Mouse (Mus musculus) ES-E14 (cell line): Measurements from ENCODE around the gene Tmem72. TPM values are rescaled to one million over a fixed set of nuclear protein-coding genes. Genes with fewer than 3 reads are reported as not detected.
A peak's percentile ranks its signal among the peaks of the same experiment; 100 is the strongest.

Source experiments
- DNase-seq: peaks from one replicate; pipeline ENCODE4 v3.0.0-alpha.2; 2013; ENCODE audit warnings: low read depth, low spot score
- H3K27ac ChIP-seq: 2 replicates; pipeline ENCODE4 v1.5.1; 2012; ENCODE audit warnings: low read depth, mild to moderate bottlenecking, low read length, moderate library complexity, mixed read lengths; ENCODE audit not compliant: poor library complexity, insufficient read depth, severe bottlenecking
- H3K36me3 ChIP-seq: 2 replicates; pipeline ENCODE4 v1.6.1; 2012; ENCODE audit warnings: mild to moderate bottlenecking, low read length, moderate library complexity, mixed read lengths; ENCODE audit not compliant: control insufficient read depth, poor library complexity, insufficient read depth, severe bottlenecking
- H3K4me1 ChIP-seq, 2 experiments: fragments of 150-350 bp in 1 of 2; sonication (generic) in 1 of 2; 2 replicates each; pipeline ENCODE4 v1.6.1; 2012; ENCODE audit warnings: low read length in 2 of 2, mild to moderate bottlenecking in 1 of 2, mixed read lengths in 1 of 2; ENCODE audit not compliant: control insufficient read depth in 2 of 2, insufficient read depth in 2 of 2, poor library complexity in 1 of 2
- H3K4me3 ChIP-seq, 2 experiments: fragments of 150-350 bp in 1 of 2; sonication (generic) in 1 of 2; 2 replicates each; pipeline ENCODE4 v1.5.1; 2012; ENCODE audit warnings: low read length in 2 of 2, low read depth in 1 of 2, mild to moderate bottlenecking in 1 of 2, mixed read lengths in 1 of 2; ENCODE audit not compliant: insufficient read depth in 1 of 2, poor library complexity in 1 of 2, severe bottlenecking in 1 of 2
- H3K9ac ChIP-seq: 2 replicates; pipeline ENCODE4 v1.6.1; 2012; ENCODE audit warnings: low read depth, mild to moderate bottlenecking, low read length, mixed read lengths; ENCODE audit not compliant: poor library complexity, insufficient read depth, severe bottlenecking
- H3K9me3 ChIP-seq: fragments of 150-350 bp; sonication (generic); 2 replicates; pipeline ENCODE4 v1.6.1; 2012; ENCODE audit warnings: low read depth, mild to moderate bottlenecking, low read length; ENCODE audit not compliant: control insufficient read depth, insufficient read depth
- CHD2 ChIP-seq: IDR thresholded peaks from 2 replicates; pipeline ENCODE4 v1.6.1; 2014; ENCODE audit warnings: mild to moderate bottlenecking, low read depth, low read length, inconsistent platforms
- HCFC1 ChIP-seq: IDR thresholded peaks from 2 replicates; pipeline ENCODE4 v1.6.1; 2012; ENCODE audit warnings: low read length, inconsistent platforms, borderline replicate concordance; ENCODE audit not compliant: insufficient read depth
- MAFK ChIP-seq: IDR thresholded peaks from 2 replicates; pipeline ENCODE4 v1.6.1; 2014; ENCODE audit warnings: mild to moderate bottlenecking, low read depth, low read length, inconsistent platforms; ENCODE audit not compliant: insufficient read depth
- ZC3H11A ChIP-seq: IDR thresholded peaks from 2 replicates; pipeline ENCODE4 v1.6.1; 2012; ENCODE audit warnings: low read depth, mild to moderate bottlenecking, inconsistent platforms, low read length, borderline replicate concordance
- ZNF384 ChIP-seq: IDR thresholded peaks from 2 replicates; pipeline ENCODE4 v1.6.1; 2012; ENCODE audit warnings: low read depth, low read length, inconsistent platforms
- in situ Hi-C, 2 experiments: fragments of 600-800 bp; cut with MboI; formaldehyde crosslinking; loops; one replicate each; pipeline ENCODE4 v1.15.1; 2025; ENCODE audit warnings: low sequenced_read_pairs in 2 of 2, inconsistent platforms in 1 of 2; ENCODE audit not compliant: unreplicated experiment in 2 of 2
- total RNA-seq: library from RNA; depleted of rRNA; stranded (reverse); fragments of 300-350 nt; gene quantifications from 2 replicates; pipeline ENCODE4 v1.2.3, GENCODE M21; 2012

Tmem72 gene
- total RNA-seq, 1 experiment = 0.62 TPM

- Histone ChIP-seq H3K27ac (no peak within 1 kb of the TSS), H3K4me3 (peak within 1 kb of the TSS; percentile 76), H3K9me3 (no peaks in the 10 kb centered on the region), H3K4me1 (peaks cover 0 to 14% of the 10 kb centered on the region in 2 experiments; a peak in 2 of 4 replicates), H3K36me3 (no peaks in the 10 kb centered on the region), H3K9ac (0 out of 2 replicates have a peak within 1 kb of the TSS, but pooled peaks have one; percentile 36)
- peak; percentile 77 for DNase-seq
- in situ Hi-C loops = no loop called here
- no peak for TF ChIP-seq CHD2
- no peak for TF ChIP-seq HCFC1
- TF ChIP-seq ZNF384 = no peak
- TF ChIP-seq MAFK = no peak
- no peak for TF ChIP-seq ZC3H11A
Observed at GRCm38 (mm10) chr6:116673471-116674282, 43.0 kb downstream of the Tmem72 start, which contains the start of gene Rassf4. Gene Rassf4 (minus strand): TSS chr6:116673952.

GRCm38 (mm10) chr6:116672349-116672748, 44.4 kb downstream of the Tmem72 start:
- TF ChIP-seq ZNF384 = no peak
- TF ChIP-seq CHD2 = no peak
- TF ChIP-seq HCFC1 = no peak
- no peak for DNase-seq
- in situ Hi-C loops = no loop called here
- Histone ChIP-seq H3K9me3 (no peaks in the 10 kb centered on the region), H3K9ac (no peak overlapping the region), H3K36me3 (no peaks in the 10 kb centered on the region), H3K27ac (no peak overlapping the region), H3K4me3 (no peak overlapping the region), H3K4me1 (peaks cover 0 to 14% of the 10 kb centered on the region in 2 experiments; a peak in 2 of 4 replicates)

DNA sequence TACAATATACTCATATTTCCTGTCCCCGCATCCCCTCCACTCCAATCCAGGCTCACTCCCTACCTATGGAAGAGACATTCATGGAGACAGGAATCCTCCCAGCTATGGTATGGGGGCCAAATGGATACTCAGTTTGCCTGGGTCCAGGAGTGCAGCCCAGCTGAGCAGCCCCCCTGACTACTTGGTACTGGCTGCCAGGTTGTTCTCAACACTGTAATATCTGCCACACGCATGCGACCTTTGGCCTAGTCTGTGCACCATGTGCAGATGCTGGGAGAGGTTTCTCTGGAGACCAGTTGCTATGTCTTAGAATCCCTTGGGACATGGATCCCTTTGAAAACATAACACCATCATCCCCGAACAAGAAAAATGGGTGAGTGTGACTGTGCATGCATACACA, 44.9 kb downstream of the Tmem72 start:
- H3K27ac ChIP-seq = no peak overlapping the region
- TF ChIP-seq HCFC1 = no peak
- no peak for TF ChIP-seq MAFK
- TF ChIP-seq ZNF384 = no peak
- no peak for TF ChIP-seq ZC3H11A
- no peak for TF ChIP-seq CHD2
- no peak overlapping the region for H3K4me3 ChIP-seq
- H3K9me3 ChIP-seq = no peaks in the 10 kb centered on the region
- peaks cover 0 to 14% of the 10 kb centered on the region in 2 experiments; a peak in 2 of 4 replicates for H3K4me1 ChIP-seq
- no peak for DNase-seq
- no peak overlapping the region for H3K9ac ChIP-seq
- no peaks in the 10 kb centered on the region for H3K36me3 ChIP-seq
- in situ Hi-C loops = no loop called here

GRCm38 (mm10) chr6:116671031-116671430, 45.7 kb downstream of the Tmem72 start:
- no peak overlapping the region for H3K27ac ChIP-seq
- H3K9ac ChIP-seq = no peak overlapping the region
- H3K4me3 ChIP-seq = no peak overlapping the region
- DNase-seq = peak; percentile 27
- no peaks in the 10 kb centered on the region for H3K36me3 ChIP-seq
- H3K9me3 ChIP-seq = no peaks in the 10 kb centered on the region
- peaks cover 0 to 14% of the 10 kb centered on the region in 2 experiments; a peak in 2 of 4 replicates for H3K4me1 ChIP-seq
- in situ Hi-C loops = no loop called here
- no peak for TF ChIP-seq ZC3H11A
- TF ChIP-seq ZNF384 = no peak
- TF ChIP-seq CHD2 = no peak
- TF ChIP-seq HCFC1 = no peak
- no peak for TF ChIP-seq MAFK

GRCm38 (mm10) chr6:116670144-116670543, 46.6 kb downstream of the Tmem72 start:
- Histone ChIP-seq H3K27ac (no peak overlapping the region), H3K36me3 (no peaks in the 10 kb centered on the region), H3K4me3 (no peak overlapping the region), H3K4me1 (peaks cover 0 to 14% of the 10 kb centered on the region in 2 experiments; a peak in 2 of 4 replicates), H3K9ac (no peak overlapping the region), H3K9me3 (no peaks in the 10 kb centered on the region)
- no peak for DNase-seq
- TF ChIP-seq MAFK = 0 out of 2 replicates have a peak, but pooled peaks have one; percentile 31
- TF ChIP-seq ZNF384 = no peak
- in situ Hi-C loops = no loop called here
